Mouse (Mus musculus) thymus, adult 2 months (tissue): ENCODE data around the gene Mael. TPM values are rescaled to one million over a fixed set of nuclear protein-coding genes. Genes with fewer than 3 reads are reported as not detected.

Source experiments
- DNase-seq: peaks from one replicate; pipeline ENCODE4 v3.0.0; 2021
- H3K27ac ChIP-seq: fragments of 200-500 bp; 2 replicates; pipeline ENCODE4 v1.5.1; 2012; ENCODE audit warnings: low read length, control low read depth; ENCODE audit not compliant: control insufficient read depth, insufficient read depth
- H3K27me3 ChIP-seq: fragments of 200-500 bp; 2 replicates; pipeline ENCODE4 v1.6.1; 2012; ENCODE audit warnings: mild to moderate bottlenecking, low read length, moderate library complexity, mixed read lengths; ENCODE audit not compliant: control insufficient read depth, insufficient read depth
- H3K36me3 ChIP-seq: fragments of 200-500 bp; 2 replicates; pipeline ENCODE4 v1.6.1; 2012; ENCODE audit warnings: mild to moderate bottlenecking, low read length, moderate library complexity; ENCODE audit not compliant: control insufficient read depth, insufficient read depth
- H3K4me1 ChIP-seq: fragments of 200-500 bp; replicated peaks from 2 replicates; pipeline ENCODE4 v1.6.1; 2012; ENCODE audit warnings: low read length; ENCODE audit not compliant: control insufficient read depth, insufficient read depth
- H3K4me3 ChIP-seq: fragments of 200-500 bp; 2 replicates; pipeline ENCODE4 v1.5.1; 2012; ENCODE audit warnings: mild to moderate bottlenecking, low read length, control low read depth, moderate library complexity; ENCODE audit not compliant: control insufficient read depth, insufficient read depth
- CTCF ChIP-seq: fragments of 200-500 bp; IDR thresholded peaks from 2 replicates; pipeline ENCODE4 v1.5.1; 2012; ENCODE audit warnings: mild to moderate bottlenecking, control low read depth, low read length, moderate library complexity, borderline replicate concordance; ENCODE audit not compliant: control insufficient read depth, poor library complexity, insufficient read depth; ENCODE audit errors: extremely low read depth
- POLR2A ChIP-seq: fragments of 200-500 bp; IDR thresholded peaks from 2 replicates; pipeline ENCODE4 v1.6.1; 2012; ENCODE audit warnings: mild to moderate bottlenecking, low read length, control low read depth, moderate library complexity; ENCODE audit not compliant: control insufficient read depth, poor library complexity, insufficient read depth; ENCODE audit errors: extremely low read depth
- WGBS: fragments of 180-500 bp; shearing (Covaris S2); methylation state at CpG from one replicate; pipeline ENCODE4 v1.1.7; 2018; 5-methylcytosine and 5-hydroxymethylcytosine counted together
- polyA plus RNA-seq: library from polyadenylated mRNA; depleted of rRNA; stranded (reverse); fragments of >200 nt; gene quantifications from 2 replicates; pipeline ENCODE4 v1.2.3, GENCODE M21; 2012

Mael gene
- polyA plus RNA-seq, 1 experiment, result 0.05 TPM

GRCm38 (mm10) chr1:166160111-166160510, 78.4 kb downstream of the Mael start:
- 62% methylated on average over 5 of the region's 5 CpGs for WGBS
- no peak overlapping the region for H3K27ac ChIP-seq
- H3K4me1 ChIP-seq, result no peaks in the 10 kb centered on the region
- no peaks in the 10 kb centered on the region for H3K36me3 ChIP-seq
- no peak for DNase-seq
- TF ChIP-seq CTCF, result no peak
- TF ChIP-seq POLR2A, result no peak
- H3K27me3 ChIP-seq, result peaks cover 3% of the 10 kb centered on the region; the same call in 1 of the 2 replicates
- H3K4me3 ChIP-seq, result no peak overlapping the region

DNA sequence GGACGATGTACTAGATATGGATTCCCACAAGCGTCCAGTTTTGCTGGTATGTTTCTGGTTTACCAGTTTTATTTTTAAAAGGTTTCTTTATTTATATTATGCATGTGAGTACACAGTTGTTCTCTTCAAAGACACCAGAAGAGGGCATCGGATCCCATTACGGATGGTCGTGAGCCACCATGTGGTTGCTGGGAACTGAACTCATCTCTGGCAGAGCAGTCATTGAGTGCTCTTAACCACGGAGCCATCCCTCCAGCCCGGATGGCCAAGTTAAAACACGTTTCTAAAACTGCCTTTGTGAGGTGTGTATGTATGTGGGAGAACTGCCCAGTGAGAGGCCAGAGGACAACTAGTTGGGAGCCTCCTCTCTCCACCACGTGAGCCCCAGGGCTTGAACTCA, 79.9 kb downstream of the Mael start:
- Histone ChIP-seq H3K4me3 (no peak overlapping the region), H3K36me3 (no peaks in the 10 kb centered on the region), H3K27ac (no peak overlapping the region), H3K27me3 (peaks cover 3% of the 10 kb centered on the region; the same call in 1 of the 2 replicates), H3K4me1 (no peaks in the 10 kb centered on the region; the same call in 1 of the 2 replicates)
- TF ChIP-seq CTCF (no peak), POLR2A (no peak)
- 57% methylated on average over 9 of the region's 9 CpGs for WGBS
- no peak for DNase-seq

GRCm38 (mm10) chr1:166157712-166158111, 80.8 kb downstream of the Mael start:
- Histone ChIP-seq H3K36me3 (no peaks in the 10 kb centered on the region), H3K27ac (no peak overlapping the region), H3K4me3 (no peak overlapping the region), H3K4me1 (no peaks in the 10 kb centered on the region; the same call in 1 of the 2 replicates), H3K27me3 (peaks cover 3% of the 10 kb centered on the region; the same call in 1 of the 2 replicates)
- WGBS, result 78% methylated on average over 12 of the region's 12 CpGs
- TF ChIP-seq POLR2A, result no peak
- TF ChIP-seq CTCF, result no peak
- DNase-seq, result no peak

DNA sequence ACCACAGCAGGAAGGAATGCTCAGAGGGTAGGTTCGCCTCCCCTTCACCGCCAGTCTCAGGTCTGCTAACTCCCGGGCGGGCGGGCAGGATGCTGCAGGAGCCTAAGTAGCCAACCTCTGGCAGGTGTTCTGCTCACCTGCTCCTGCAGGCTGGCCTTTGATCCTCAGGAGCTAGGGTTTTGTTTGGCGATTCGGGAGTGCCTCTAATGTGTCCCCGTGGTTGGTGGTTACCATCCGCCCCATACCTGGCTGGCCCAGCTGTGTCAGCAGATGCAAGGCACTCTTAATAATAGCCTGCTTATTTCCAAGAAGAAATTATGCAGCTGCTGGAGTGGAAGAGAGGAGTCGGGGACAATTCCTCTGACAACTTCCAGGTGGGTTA, 83.4 kb downstream of the Mael start:
- Histone ChIP-seq H3K4me3 (no peak overlapping the region), H3K4me1 (no peaks in the 10 kb centered on the region; the same call in 1 of the 2 replicates), H3K36me3 (no peaks in the 10 kb centered on the region), H3K27me3 (peaks cover 3% of the 10 kb centered on the region; the same call in 1 of the 2 replicates), H3K27ac (no peak overlapping the region)
- TF ChIP-seq CTCF (no peak), POLR2A (no peak)
- WGBS, result 31% methylated on average over 10 of the region's 10 CpGs
- DNase-seq, result no peak

DNA sequence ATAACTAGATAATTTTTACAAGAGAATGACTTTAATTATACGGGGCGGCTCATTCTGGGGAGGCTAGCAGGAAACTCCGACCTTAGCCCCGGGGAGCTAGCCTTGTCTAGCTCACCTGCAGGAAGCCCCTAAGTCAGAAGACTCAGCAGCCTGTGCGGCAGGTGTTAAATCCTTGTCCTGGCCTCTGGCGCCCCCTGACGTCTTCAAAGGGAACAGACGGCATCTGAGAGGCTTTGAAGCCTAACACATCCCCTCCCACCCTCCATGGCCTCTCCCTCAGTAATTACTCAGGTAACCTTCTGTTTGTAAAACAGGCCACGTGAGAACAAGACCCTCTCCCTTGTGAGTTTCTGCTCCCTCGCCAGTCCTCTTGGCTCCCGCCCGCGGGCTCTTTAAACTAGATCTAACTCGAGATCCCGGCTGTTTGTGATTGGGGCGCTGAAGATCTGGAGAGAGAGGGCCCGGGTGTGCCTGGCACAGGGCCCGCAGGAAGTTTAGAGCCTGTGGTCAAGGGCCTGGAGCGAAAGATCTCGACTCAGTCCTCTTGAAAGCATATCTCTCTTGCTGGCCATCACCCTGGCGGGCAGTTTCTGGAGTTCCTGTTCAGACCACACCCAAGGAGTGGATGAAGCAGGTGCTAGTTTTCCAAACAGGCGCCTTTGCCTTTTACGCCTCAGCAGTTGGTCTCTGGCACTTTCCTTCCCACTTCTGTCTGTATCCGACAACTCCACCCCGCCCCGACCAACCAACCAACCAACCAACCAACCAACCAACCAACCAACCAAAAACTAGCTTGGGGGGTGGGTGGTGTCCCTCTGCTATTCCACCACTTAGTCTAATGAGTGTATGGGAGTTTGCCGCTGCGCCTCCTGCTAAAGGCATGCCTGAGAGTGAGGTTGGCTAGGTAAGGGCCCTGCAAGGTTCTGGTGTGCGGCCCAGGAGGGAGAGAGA, 84.1 kb downstream of the Mael start:
- peak; percentile 87 for DNase-seq

GRCm38 (mm10) chr1:166153351-166154120, 85.0 kb downstream of the Mael start:
- peak; percentile 89 for TF ChIP-seq CTCF
- TF ChIP-seq POLR2A, result no peak
- H3K4me1 ChIP-seq, result no peaks in the 10 kb centered on the region; the same call in 1 of the 2 replicates
- 13% methylated on average over 18 of the region's 18 CpGs for WGBS
- peaks cover 3% of the 10 kb centered on the region; the same call in 1 of the 2 replicates for H3K27me3 ChIP-seq
- H3K27ac ChIP-seq, result no peak overlapping the region
- no peak overlapping the region for H3K4me3 ChIP-seq
- no peaks in the 10 kb centered on the region for H3K36me3 ChIP-seq
- peak; percentile 93 for DNase-seq

More for the DNA sequence above, 84.1 kb downstream of the Mael start:
- Histone ChIP-seq H3K27ac (no peak overlapping the region), H3K27me3 (peaks cover 3% of the 10 kb centered on the region; the same call in 1 of the 2 replicates), H3K36me3 (no peaks in the 10 kb centered on the region), H3K4me1 (no peaks in the 10 kb centered on the region; the same call in 1 of the 2 replicates), H3K4me3 (no peak overlapping the region)
- WGBS, result 18% methylated on average over 29 of the region's 29 CpGs
- TF ChIP-seq POLR2A (no peak), CTCF (peak; percentile 90)
